Mouse (Mus musculus): Measurements from ENCODE around the gene Fbxo39. TPM values are rescaled to one million over a fixed set of nuclear protein-coding genes. Genes with fewer than 3 reads are reported as not detected.

Fbxo39 gene
- polyA plus RNA-seq, 1 experiment from 2014 or later: not detected

DNA sequence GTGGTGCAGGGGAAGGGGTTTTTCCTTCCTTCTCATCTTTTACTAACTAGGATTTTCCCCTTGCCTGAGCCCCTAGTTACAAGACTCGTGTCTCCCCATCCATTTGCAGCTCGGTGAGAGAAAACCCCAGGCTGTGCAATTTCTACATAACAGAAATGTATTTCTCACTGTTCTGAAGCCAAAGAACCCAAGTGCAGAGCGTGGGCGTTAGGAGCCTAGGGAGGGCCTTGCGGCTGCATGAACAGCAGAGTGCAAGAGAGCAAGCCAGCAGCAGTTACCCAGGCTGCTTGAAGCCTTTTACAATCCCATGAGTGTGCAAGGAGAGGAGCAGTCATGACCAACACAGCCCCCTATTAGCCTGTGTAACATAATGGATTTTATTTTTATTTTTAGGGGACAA is 6.8 kb upstream of the Fbxo39 start:
- 87% methylated on average over 5 of the region's 5 CpGs for WGBS
- DNase-seq: no peak
- no peak for ATAC-seq (ENCODE audit: low FRiP score, low TSS enrichment)
- Histone ChIP-seq H3K4me1 (ENCODE audit: control insufficient read depth, insufficient read depth, low read length) (no peaks in the 10 kb centered on the region), H3K36me3 (ENCODE audit: control insufficient read depth, insufficient read depth, low read length) (no peaks in the 10 kb centered on the region), H3K4me2 (ENCODE audit: low read length) (no peak overlapping the region), H3K9ac (replicated peaks; ENCODE audit: low read length) (no peak overlapping the region), H3K27me3 (ENCODE audit: control insufficient read depth, insufficient read depth, low read length) (no peaks in the 10 kb centered on the region), H3K9me3 (ENCODE audit: control insufficient read depth, low read length) (no peaks in the 10 kb centered on the region), H3K4me3 (replicated peaks; ENCODE audit: low read depth, low read length) (no peak overlapping the region), H3K27ac (replicated peaks; ENCODE audit: low read depth, low read length) (no peak overlapping the region)

GRCm38 (mm10) chr11:72308982-72309381 is 5.3 kb upstream of the Fbxo39 start:
- WGBS: 77% methylated on average over 2 of the region's 2 CpGs
- Histone ChIP-seq H3K4me2 (ENCODE audit: low read length) (no peak overlapping the region), H3K27ac (replicated peaks; ENCODE audit: low read depth, low read length) (no peak overlapping the region), H3K4me3 (replicated peaks; ENCODE audit: low read depth, low read length) (no peak overlapping the region), H3K9ac (replicated peaks; ENCODE audit: low read length) (no peak overlapping the region), H3K36me3 (ENCODE audit: control insufficient read depth, insufficient read depth, low read length) (no peaks in the 10 kb centered on the region), H3K9me3 (ENCODE audit: control insufficient read depth, low read length) (no peaks in the 10 kb centered on the region), H3K4me1 (ENCODE audit: control insufficient read depth, insufficient read depth, low read length) (no peaks in the 10 kb centered on the region), H3K27me3 (ENCODE audit: control insufficient read depth, insufficient read depth, low read length) (peaks cover 5% of the 10 kb centered on the region; the same call in 1 of the 2 replicates)
- ATAC-seq (ENCODE audit: low FRiP score, low TSS enrichment): no peak
- DNase-seq: no peak

DNA sequence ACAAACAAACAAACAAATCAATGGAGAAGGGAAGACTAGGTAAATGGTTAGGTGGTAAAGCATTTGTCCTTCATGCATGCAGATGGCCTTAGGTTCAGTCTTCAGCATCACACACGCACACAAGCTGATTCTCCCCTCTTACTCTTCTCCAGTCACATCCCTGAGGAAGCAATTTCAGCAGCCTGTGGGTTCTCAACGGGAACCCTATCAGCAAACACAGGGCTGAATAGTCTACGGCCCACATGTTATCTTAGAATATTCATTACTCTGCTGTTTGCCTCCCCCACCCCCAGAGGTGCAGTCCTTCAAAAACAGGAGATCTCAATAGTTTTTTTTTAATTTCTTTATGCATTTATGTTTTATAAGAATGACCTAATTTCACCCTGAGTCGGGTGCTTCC is 3.8 kb upstream of the Fbxo39 start:
- WGBS: 85% methylated on average over 4 of the region's 4 CpGs
- peaks cover 13% of the 10 kb centered on the region; the same call in 1 of the 2 replicates for H3K27me3 ChIP-seq (ENCODE audit: control insufficient read depth, insufficient read depth, low read length)
- H3K9me3 ChIP-seq (ENCODE audit: control insufficient read depth, low read length): no peaks in the 10 kb centered on the region
- no peak overlapping the region for H3K4me2 ChIP-seq (ENCODE audit: low read length)
- no peak overlapping the region for H3K27ac ChIP-seq (replicated peaks; ENCODE audit: low read depth, low read length)
- H3K4me3 ChIP-seq (replicated peaks; ENCODE audit: low read depth, low read length): no peak overlapping the region
- no peaks in the 10 kb centered on the region for H3K36me3 ChIP-seq (ENCODE audit: control insufficient read depth, insufficient read depth, low read length)
- no peak overlapping the region for H3K9ac ChIP-seq (replicated peaks; ENCODE audit: low read length)
- ATAC-seq (ENCODE audit: low FRiP score, low TSS enrichment): no peak
- no peaks in the 10 kb centered on the region for H3K4me1 ChIP-seq (ENCODE audit: control insufficient read depth, insufficient read depth, low read length)
- DNase-seq: no peak

DNA sequence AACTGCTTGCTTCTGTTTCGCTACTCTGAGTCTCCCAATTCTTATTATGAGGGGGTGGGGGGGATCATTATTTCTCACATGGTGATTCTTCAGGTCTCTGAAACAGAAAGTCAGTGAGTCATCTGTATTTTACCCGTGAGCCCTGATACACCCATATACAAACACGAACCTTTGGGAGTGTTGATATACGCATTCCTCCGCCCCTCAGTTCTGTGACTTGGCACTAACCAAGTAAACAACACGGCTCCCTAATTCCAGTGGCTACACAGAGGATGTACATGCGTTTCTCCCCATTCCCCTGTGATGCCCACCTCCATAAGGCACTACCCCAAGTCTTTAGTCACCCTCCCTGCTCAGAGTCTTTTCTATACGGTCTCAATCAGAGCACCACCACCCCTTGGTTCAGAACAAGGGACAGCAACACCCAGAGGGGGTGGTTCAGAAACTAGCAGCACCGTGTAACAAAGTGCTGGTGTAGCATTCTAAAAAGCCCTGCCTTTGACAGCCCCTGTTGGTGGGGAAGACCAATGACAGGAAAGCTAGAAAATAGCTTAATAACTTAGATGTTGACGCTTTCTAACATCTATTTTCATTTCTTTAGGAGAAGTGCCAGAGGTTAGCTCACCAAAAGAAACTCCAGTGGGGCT is 2.8 kb upstream of the Fbxo39 start:
- H3K4me3 ChIP-seq (replicated peaks; ENCODE audit: low read depth, low read length): no peak overlapping the region
- no peak overlapping the region for H3K27ac ChIP-seq (replicated peaks; ENCODE audit: low read depth, low read length)
- no peaks in the 10 kb centered on the region for H3K9me3 ChIP-seq (ENCODE audit: control insufficient read depth, low read length)
- H3K27me3 ChIP-seq (ENCODE audit: control insufficient read depth, insufficient read depth, low read length): peaks cover 13% of the 10 kb centered on the region; the same call in 1 of the 2 replicates
- no peaks in the 10 kb centered on the region for H3K4me1 ChIP-seq (ENCODE audit: control insufficient read depth, insufficient read depth, low read length)
- WGBS: 88% methylated on average over 10 of the region's 10 CpGs
- ATAC-seq (ENCODE audit: low FRiP score, low TSS enrichment) (no peak), DNase-seq (no peak)
- no peak overlapping the region for H3K4me2 ChIP-seq (ENCODE audit: low read length)
- no peak overlapping the region for H3K9ac ChIP-seq (replicated peaks; ENCODE audit: low read length)
- no peaks in the 10 kb centered on the region for H3K36me3 ChIP-seq (ENCODE audit: control insufficient read depth, insufficient read depth, low read length)

GRCm38 (mm10) chr11:72318026-72318425 is 3.8 kb downstream of the Fbxo39 start:
- peaks cover 13% of the 10 kb centered on the region; the same call in 1 of the 2 replicates for H3K27me3 ChIP-seq (ENCODE audit: control insufficient read depth, insufficient read depth, low read length)
- no peaks in the 10 kb centered on the region for H3K9me3 ChIP-seq (ENCODE audit: control insufficient read depth, low read length)
- H3K27ac ChIP-seq (replicated peaks; ENCODE audit: low read depth, low read length): no peak overlapping the region
- WGBS: 86% methylated on average over 5 of the region's 5 CpGs
- H3K4me3 ChIP-seq (replicated peaks; ENCODE audit: low read depth, low read length): no peak overlapping the region
- no peaks in the 10 kb centered on the region for H3K36me3 ChIP-seq (ENCODE audit: control insufficient read depth, insufficient read depth, low read length)
- no peak overlapping the region for H3K4me2 ChIP-seq (ENCODE audit: low read length)
- no peak for DNase-seq
- H3K4me1 ChIP-seq (ENCODE audit: control insufficient read depth, insufficient read depth, low read length): no peaks in the 10 kb centered on the region
- H3K9ac ChIP-seq (replicated peaks; ENCODE audit: low read length): no peak overlapping the region
- ATAC-seq (ENCODE audit: low FRiP score, low TSS enrichment): no peak

DNA sequence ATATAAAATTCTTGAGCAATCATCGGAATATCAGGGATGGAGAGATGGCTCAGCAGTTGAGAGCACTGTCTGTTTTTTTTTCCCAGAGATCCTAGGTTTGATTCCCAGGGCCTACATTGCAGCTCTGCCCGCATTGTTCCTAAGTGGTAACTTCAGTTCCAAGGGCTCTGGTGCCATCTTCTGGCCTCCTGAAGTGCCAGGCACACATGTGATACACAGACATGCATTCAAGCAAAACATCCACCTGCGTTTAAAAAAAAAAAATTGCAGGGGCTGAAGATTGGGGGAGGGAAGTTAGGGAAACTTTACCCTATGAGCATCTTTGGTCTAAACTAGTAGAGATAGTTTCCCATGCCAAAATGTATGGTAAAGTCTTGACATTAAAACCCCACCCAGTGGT is 10.2 kb downstream of the Fbxo39 start:
- WGBS: 71% methylated on average over 3 of the region's 3 CpGs
- Histone ChIP-seq H3K9ac (replicated peaks; ENCODE audit: low read length) (no peak overlapping the region), H3K4me1 (ENCODE audit: control insufficient read depth, insufficient read depth, low read length) (no peaks in the 10 kb centered on the region), H3K9me3 (ENCODE audit: control insufficient read depth, low read length) (no peaks in the 10 kb centered on the region), H3K4me2 (ENCODE audit: low read length) (no peak overlapping the region), H3K4me3 (replicated peaks; ENCODE audit: low read depth, low read length) (no peak overlapping the region), H3K36me3 (ENCODE audit: control insufficient read depth, insufficient read depth, low read length) (no peaks in the 10 kb centered on the region), H3K27ac (replicated peaks; ENCODE audit: low read depth, low read length) (no peak overlapping the region), H3K27me3 (ENCODE audit: control insufficient read depth, insufficient read depth, low read length) (no peaks in the 10 kb centered on the region)
- DNase-seq (no peak), ATAC-seq (ENCODE audit: low FRiP score, low TSS enrichment) (no peak)

DNA sequence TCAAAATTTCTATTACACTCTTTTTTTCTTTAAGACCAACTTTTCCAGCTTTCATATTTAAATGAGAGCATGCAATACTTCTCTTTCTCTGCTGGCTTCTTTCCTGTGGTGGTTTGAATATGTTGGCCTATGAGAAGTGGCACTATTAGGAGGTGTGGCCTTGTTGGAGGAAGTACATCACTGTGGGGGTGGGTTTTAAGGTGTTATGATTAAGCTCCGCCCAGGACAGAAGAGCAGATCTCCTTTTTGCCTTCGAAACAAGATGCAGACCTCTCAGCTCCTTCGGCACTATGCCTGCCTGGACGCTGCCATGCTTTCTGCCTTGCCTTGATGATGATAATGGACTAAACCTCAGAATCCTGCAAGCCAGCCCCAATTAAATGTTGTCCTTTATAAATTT is 11.5 kb downstream of the Fbxo39 start:
- Histone ChIP-seq H3K27ac (replicated peaks; ENCODE audit: low read depth, low read length) (no peak overlapping the region), H3K4me2 (ENCODE audit: low read length) (no peak overlapping the region), H3K27me3 (ENCODE audit: control insufficient read depth, insufficient read depth, low read length) (no peaks in the 10 kb centered on the region), H3K4me3 (replicated peaks; ENCODE audit: low read depth, low read length) (no peak overlapping the region), H3K4me1 (ENCODE audit: control insufficient read depth, insufficient read depth, low read length) (no peaks in the 10 kb centered on the region), H3K9ac (replicated peaks; ENCODE audit: low read length) (no peak overlapping the region), H3K9me3 (ENCODE audit: control insufficient read depth, low read length) (no peaks in the 10 kb centered on the region), H3K36me3 (ENCODE audit: control insufficient read depth, insufficient read depth, low read length) (no peaks in the 10 kb centered on the region)
- DNase-seq (no peak), ATAC-seq (ENCODE audit: low FRiP score, low TSS enrichment) (no peak)
- 91% methylated on average over 4 of the region's 4 CpGs for WGBS

DNA sequence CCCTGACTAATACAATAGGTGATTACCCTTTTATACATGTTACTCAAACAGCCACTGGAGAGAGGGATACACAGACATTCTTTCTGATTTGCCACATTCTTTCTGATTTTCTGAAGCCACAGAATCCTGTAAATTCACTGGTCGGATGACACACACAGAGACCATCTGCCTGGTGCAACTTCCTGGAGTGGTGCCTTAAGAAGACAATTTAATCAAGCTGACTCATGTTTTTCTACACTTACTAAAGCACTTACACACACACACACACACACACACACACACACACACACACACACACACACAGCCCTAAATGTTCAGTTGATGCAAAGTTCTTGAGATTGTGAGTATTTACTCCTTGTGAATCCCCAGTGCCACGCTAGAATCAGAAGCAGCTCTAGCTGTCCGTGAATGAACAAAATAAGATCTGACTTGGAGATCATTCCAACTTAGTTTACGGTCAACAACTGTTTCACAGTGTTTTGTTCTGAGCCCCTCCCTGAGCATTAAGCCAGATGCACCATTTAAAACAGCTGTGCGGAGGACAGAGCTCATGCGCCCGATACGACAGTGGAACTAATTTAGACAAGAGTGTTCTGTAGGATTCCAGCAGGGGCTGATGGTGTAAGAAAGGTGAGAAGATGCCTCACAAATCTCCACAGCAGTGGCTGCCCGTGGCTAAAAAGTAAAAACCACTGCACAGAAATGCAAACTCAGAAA is 18.9 kb downstream of the Fbxo39 start:
- DNase-seq (no peak), ATAC-seq (ENCODE audit: low FRiP score, low TSS enrichment) (no peak)
- Histone ChIP-seq H3K9ac (replicated peaks; ENCODE audit: low read length) (no peak overlapping the region), H3K4me3 (replicated peaks; ENCODE audit: low read depth, low read length) (no peak overlapping the region), H3K27ac (replicated peaks; ENCODE audit: low read depth, low read length) (no peak overlapping the region), H3K36me3 (ENCODE audit: control insufficient read depth, insufficient read depth, low read length) (no peaks in the 10 kb centered on the region), H3K4me2 (ENCODE audit: low read length) (no peak overlapping the region), H3K27me3 (ENCODE audit: control insufficient read depth, insufficient read depth, low read length) (no peaks in the 10 kb centered on the region), H3K9me3 (ENCODE audit: control insufficient read depth, low read length) (no peaks in the 10 kb centered on the region), H3K4me1 (ENCODE audit: control insufficient read depth, insufficient read depth, low read length) (no peaks in the 10 kb centered on the region)
- 49% methylated on average over 9 of the region's 9 CpGs for WGBS

- no peak overlapping the region for H3K4me3 ChIP-seq (replicated peaks; ENCODE audit: low read depth, low read length)
- no peak for DNase-seq
- 84% methylated on average over 4 of the region's 4 CpGs for WGBS
Measured at GRCm38 (mm10) chr11:72334653-72335052, 20.4 kb downstream of the Fbxo39 start.

More at GRCm38 (mm10) chr11:72334653-72335052, 20.4 kb downstream of the Fbxo39 start:
- H3K9ac ChIP-seq (replicated peaks; ENCODE audit: low read length): no peak overlapping the region
- ATAC-seq (ENCODE audit: low FRiP score, low TSS enrichment): no peak
- H3K27ac ChIP-seq (replicated peaks; ENCODE audit: low read depth, low read length): no peak overlapping the region
- H3K27me3 ChIP-seq (ENCODE audit: control insufficient read depth, insufficient read depth, low read length): no peaks in the 10 kb centered on the region
- no peak overlapping the region for H3K4me2 ChIP-seq (ENCODE audit: low read length)
- H3K4me1 ChIP-seq (ENCODE audit: control insufficient read depth, insufficient read depth, low read length): peaks cover 6% of the 10 kb centered on the region; the same call in 1 of the 2 replicates
- no peaks in the 10 kb centered on the region for H3K9me3 ChIP-seq (ENCODE audit: control insufficient read depth, low read length)
- no peaks in the 10 kb centered on the region for H3K36me3 ChIP-seq (ENCODE audit: control insufficient read depth, insufficient read depth, low read length)
